Mouse (Mus musculus) testis, adult 2 months (tissue): Measurements from ENCODE around the gene Hoxc6. TPM values are rescaled to one million over a fixed set of nuclear protein-coding genes. Genes with fewer than 3 reads are reported as not detected.

Experiments
- H3K27ac ChIP-seq: fragments of 200-500 bp; 2 replicates; pipeline ENCODE4 v1.5.1; 2012; ENCODE audit warnings: low read depth, low read length; ENCODE audit not compliant: control insufficient read depth, insufficient read depth
- H3K27me3 ChIP-seq: fragments of 200-500 bp; 2 replicates; pipeline ENCODE4 v1.6.1; 2012; ENCODE audit warnings: mild to moderate bottlenecking, low read length, moderate library complexity; ENCODE audit not compliant: control insufficient read depth, insufficient read depth
- H3K36me3 ChIP-seq: fragments of 200-500 bp; 2 replicates; pipeline ENCODE4 v1.6.1; 2012; ENCODE audit warnings: mild to moderate bottlenecking, low read length; ENCODE audit not compliant: control insufficient read depth, insufficient read depth
- H3K4me1 ChIP-seq: fragments of 200-500 bp; 2 replicates; pipeline ENCODE4 v1.6.1; 2012; ENCODE audit warnings: low read length; ENCODE audit not compliant: control insufficient read depth, insufficient read depth
- H3K4me3 ChIP-seq: fragments of 200-500 bp; 2 replicates; pipeline ENCODE4 v1.5.1; 2012; ENCODE audit warnings: low read depth, mild to moderate bottlenecking, low read length, moderate library complexity, mixed read lengths; ENCODE audit not compliant: control insufficient read depth
- CTCF ChIP-seq: fragments of 200-500 bp; IDR thresholded peaks from 2 replicates; pipeline ENCODE4 v1.5.1; 2012; ENCODE audit warnings: low read depth, mild to moderate bottlenecking, inconsistent platforms, low read length, moderate library complexity; ENCODE audit not compliant: control insufficient read depth, insufficient read depth, insufficient replicate concordance
- POLR2A ChIP-seq: fragments of 200-500 bp; IDR thresholded peaks from 2 replicates; pipeline ENCODE4 v1.6.1; 2012; ENCODE audit warnings: low read depth, mild to moderate bottlenecking, inconsistent platforms, low read length, moderate library complexity; ENCODE audit not compliant: control insufficient read depth
- polyA plus RNA-seq: library from polyadenylated mRNA; depleted of rRNA; stranded (reverse); fragments of >200 nt; gene quantifications from 2 replicates; pipeline ENCODE4 v1.2.3, GENCODE M21; 2012; rRNA removed

The Hoxc6 gene
- 1.0 and 1.1 TPM in 2 replicates for polyA plus RNA-seq

DNA sequence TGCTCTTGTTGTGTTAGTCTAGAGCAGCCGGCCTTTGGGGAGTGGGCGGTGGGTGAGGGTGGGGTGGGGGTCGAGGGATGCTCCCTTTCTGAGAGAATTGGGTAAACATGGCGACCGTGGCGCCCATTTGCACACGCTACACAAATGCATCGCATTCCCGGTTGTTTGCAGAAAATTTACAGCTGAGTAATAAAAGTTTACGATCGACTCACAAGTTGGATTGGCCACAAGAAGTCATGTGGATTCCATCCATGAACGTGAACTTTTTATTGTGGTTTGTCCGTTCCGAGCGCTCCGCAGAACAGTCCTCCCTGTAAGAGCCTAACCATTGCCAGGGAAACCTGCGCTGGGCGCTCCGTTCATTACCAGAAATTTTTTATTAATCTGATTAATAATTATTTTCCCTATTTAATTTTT lies at the start of gene Hoxc6:
Gene Hoxc6, plus strand, starts transcription at position 319 of the 417 bp plus-strand sequence.
- Histone ChIP-seq H3K4me1 (peaks cover 13% of the 10 kb centered on the region), H3K4me3 (peak within 1 kb of the TSS; percentile 78), H3K27ac (peak within 1 kb of the TSS; percentile 82), H3K36me3 (no peaks in the 10 kb centered on the region), H3K27me3 (peaks cover 12% of the 10 kb centered on the region)
- TF ChIP-seq POLR2A: no peak
- no peak for TF ChIP-seq CTCF

DNA sequence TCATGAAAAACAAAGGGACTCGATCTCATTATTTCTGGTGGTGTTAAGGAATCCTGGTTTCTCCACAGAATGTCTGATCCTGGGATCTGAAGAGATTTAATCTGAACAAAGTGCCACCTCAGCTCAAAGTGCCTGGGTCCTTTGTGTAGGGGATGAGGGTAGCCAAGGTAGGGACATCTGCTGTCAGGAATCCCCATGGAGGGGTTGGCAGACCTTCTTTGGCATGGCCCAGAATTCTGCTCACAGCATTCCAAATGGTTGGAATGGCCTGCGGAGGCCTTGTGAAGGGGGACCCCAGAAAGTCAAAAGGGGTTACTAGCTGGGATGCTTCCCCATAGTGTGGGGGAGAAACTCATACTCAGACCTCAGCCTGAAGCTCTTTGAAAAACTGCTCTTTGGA lies 49.2 kb upstream of the Hoxc6 start:
- H3K27me3 ChIP-seq: peaks cover 2% of the 10 kb centered on the region

DNA sequence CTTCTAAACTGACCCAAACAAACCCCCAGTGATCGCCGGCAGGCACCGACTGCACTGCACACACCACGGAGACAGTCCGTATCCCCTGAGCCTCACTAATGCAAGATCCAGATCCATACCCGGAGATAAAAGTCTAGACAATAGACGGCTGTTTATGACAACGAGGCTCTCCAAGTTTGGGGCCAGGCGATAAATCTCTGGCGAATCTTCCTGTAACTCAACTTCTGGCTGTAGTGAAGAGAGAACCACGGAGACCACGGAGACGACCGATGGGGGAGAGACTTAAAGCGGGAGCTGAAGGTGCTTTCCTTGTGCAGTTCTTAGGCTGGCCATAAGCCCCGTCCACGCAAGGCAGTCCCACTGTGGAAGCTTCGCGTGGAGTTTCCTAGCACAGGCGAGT lies 48.4 kb upstream of the Hoxc6 start:
- TF ChIP-seq POLR2A (no peak), CTCF (no peak)
- Histone ChIP-seq H3K4me1 (peaks cover 2% of the 10 kb centered on the region), H3K27ac (no peak overlapping the region), H3K36me3 (no peaks in the 10 kb centered on the region), H3K4me3 (no peak overlapping the region), H3K27me3 (peaks cover 2% of the 10 kb centered on the region)

More for the DNA sequence above, 49.2 kb upstream of the Hoxc6 start:
- Histone ChIP-seq H3K4me1 (peaks cover 2% of the 10 kb centered on the region; the same call in 1 of the 2 replicates), H3K36me3 (no peaks in the 10 kb centered on the region), H3K27ac (no peak overlapping the region), H3K4me3 (no peak overlapping the region)
- TF ChIP-seq POLR2A (no peak), CTCF (no peak)

DNA sequence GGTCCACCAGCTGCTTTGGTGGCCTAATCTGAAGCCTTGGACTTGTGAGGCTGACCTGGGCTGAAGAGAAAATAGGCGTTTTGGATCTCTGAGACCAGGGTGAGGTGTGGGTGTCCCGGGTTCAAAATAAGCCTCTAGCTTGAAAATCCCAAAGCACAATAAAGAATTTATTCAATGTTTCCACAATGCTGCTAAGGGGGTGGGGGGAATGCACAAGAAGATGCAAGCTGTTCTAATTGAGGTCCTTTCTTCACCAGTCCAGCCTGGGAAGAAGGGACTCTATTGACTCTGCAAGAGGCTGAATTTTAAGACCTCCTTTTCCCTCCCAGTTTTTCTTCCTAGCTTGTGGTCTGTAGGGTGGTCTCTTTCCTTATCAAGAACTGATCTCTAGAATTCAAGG lies 47.2 kb upstream of the Hoxc6 start:
- no peak overlapping the region for H3K27ac ChIP-seq
- H3K4me1 ChIP-seq: peaks cover 2% of the 10 kb centered on the region
- H3K36me3 ChIP-seq: no peaks in the 10 kb centered on the region
- H3K4me3 ChIP-seq: no peak overlapping the region
- TF ChIP-seq POLR2A (no peak), CTCF (no peak)
- H3K27me3 ChIP-seq: peaks cover 4% of the 10 kb centered on the region

DNA sequence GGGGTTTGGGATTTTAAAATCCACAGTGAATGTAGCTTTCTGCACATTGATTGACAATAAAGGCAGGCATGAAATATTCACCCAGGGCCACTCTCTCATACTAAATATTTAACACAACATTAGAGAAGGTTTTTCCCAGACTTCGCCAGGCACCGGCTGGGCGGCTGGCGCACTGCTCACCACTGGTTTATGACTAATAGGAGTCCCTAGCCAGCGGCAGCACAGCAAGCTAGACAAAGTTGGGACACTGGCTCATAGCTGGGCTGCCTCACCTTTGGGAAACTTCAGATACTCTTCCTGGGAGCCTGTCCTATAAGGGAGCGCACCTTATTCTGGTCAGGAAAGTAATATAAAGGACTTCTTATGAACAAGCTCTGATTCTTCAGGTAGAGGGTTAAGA lies 44.5 kb upstream of the Hoxc6 start:
- peaks cover 7% of the 10 kb centered on the region for H3K4me1 ChIP-seq
- H3K27me3 ChIP-seq: peaks cover 12% of the 10 kb centered on the region
- H3K36me3 ChIP-seq: no peaks in the 10 kb centered on the region
- TF ChIP-seq POLR2A (no peak), CTCF (no peak)
- H3K27ac ChIP-seq: no peak overlapping the region
- H3K4me3 ChIP-seq: no peak overlapping the region

DNA sequence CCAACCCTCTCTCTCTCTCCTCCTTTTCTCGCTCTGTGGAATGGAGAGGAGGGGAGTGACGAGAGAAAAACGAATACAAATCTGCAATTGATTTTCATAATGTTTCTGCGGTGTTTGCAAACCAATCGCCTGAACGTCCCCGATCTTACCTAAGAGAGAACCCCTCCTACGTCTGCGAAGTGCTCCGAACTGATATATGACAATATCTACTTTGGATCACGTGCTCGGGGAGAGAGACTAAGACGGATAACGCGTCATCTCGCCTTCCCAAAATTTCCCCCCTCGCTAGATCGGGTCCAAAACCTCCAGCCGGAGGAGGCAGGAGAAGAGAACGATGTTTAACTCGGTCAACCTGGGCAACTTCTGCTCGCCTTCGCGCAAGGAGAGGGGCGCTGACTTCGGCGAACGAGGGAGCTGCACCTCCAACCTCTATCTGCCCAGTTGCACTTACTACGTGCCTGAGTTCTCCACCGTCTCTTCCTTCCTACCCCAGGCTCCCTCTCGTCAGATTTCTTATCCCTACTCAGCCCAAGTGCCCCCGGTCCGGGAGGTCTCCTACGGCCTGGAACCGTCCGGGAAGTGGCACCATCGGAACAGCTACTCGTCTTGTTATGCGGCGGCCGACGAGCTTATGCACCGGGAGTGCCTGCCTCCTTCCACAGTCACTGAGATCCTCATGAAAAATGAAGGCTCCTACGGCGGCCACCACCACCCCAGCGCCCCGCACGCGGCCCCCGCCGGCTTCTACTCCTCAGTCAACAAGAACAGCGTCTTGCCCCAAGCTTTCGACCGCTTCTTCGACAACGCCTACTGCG lies 43.7 kb upstream of the Hoxc6 start, which contains the start of gene Hoxc11:
Gene Hoxc11, plus strand, starts transcription at position 236 of the 815 bp plus-strand sequence.
- Histone ChIP-seq H3K27ac (no peak within 1 kb of the TSS), H3K36me3 (no peaks in the 10 kb centered on the region), H3K4me1 (peaks cover 4% of the 10 kb centered on the region; the same call in 1 of the 2 replicates), H3K27me3 (peaks cover 12% of the 10 kb centered on the region), H3K4me3 (no peak within 1 kb of the TSS)
- no peak for TF ChIP-seq POLR2A
- no peak for TF ChIP-seq CTCF

DNA sequence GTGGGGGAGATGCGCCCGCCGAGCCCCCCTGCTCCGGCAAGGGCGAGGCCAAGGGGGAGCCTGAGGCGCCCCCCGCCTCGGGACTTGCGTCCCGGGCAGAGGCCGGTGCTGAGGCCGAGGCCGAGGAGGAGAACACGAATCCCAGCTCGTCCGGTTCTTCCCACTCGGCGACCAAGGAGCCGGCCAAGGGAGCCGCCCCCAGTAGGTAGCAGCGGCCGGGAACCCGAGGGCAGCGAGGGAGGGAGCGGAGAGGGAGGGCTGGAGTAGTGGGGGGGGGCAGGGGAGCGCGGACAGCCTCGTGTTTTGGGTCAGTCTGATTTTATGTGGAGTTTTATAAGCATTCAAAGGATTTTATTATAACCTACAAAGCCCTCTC lies 43.1 kb upstream of the Hoxc6 start:
- no peak for TF ChIP-seq POLR2A
- H3K4me1 ChIP-seq: peaks cover 5% of the 10 kb centered on the region; the same call in 1 of the 2 replicates

More for the DNA sequence above, 43.1 kb upstream of the Hoxc6 start:
- peaks cover 12% of the 10 kb centered on the region for H3K27me3 ChIP-seq
- no peaks in the 10 kb centered on the region for H3K36me3 ChIP-seq
- H3K4me3 ChIP-seq: no peak overlapping the region
- no peak overlapping the region for H3K27ac ChIP-seq
